Mouse (Mus musculus): ENCODE data around the gene Mapk10.

DNA sequence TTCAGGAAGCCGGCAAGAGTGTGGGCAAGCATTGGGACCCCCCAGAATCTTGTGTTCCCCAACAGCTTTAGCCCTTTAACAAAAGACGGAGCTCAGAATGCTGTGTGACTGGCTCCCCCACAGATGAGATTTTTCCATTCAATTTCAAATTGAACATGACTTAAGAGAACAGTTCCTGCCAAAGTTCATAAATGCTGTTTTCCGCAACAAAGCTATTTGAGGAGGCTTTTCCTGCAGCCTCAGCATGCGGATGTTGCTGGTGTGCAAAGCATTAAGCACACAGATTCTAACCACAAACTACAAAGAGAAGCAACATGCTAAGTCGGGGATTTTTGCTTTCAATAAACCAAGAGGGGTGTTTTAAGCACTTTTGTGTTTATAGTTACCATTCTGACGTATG lies 281.0 kb downstream of the Mapk10 start:
- TF ChIP-seq CTCF (IDR thresholded peaks at IDR 0.05; ENCODE audit: control insufficient read depth, insufficient read depth, insufficient replicate concordance, low read depth, low read length) (no peak), POLR2A (IDR thresholded peaks at IDR 0.05; ENCODE audit: control insufficient read depth, low read depth, low read length) (no peak)
